Mouse (Mus musculus) heart, adult 2 months (tissue): Measurements from ENCODE around the gene Sds.

ENCODE experiments used
- CTCF ChIP-seq: fragments of 200-600 bp; IDR thresholded peaks from 2 replicates; pipeline ENCODE4 v1.8.1; 2022; ENCODE audit warnings: antibody characterized with exemption, mild to moderate bottlenecking, moderate library complexity
- EP300 ChIP-seq: fragments of 200-500 bp; IDR thresholded peaks from 2 replicates; pipeline ENCODE4 v1.6.1; 2011; ENCODE audit warnings: low read depth, low read length, control low read depth; ENCODE audit not compliant: insufficient read depth
- POLR2A ChIP-seq: fragments of 200-500 bp; IDR thresholded peaks from 2 replicates; pipeline ENCODE4 v1.6.1; 2011; ENCODE audit warnings: mild to moderate bottlenecking, low read depth, low read length, control low read depth; ENCODE audit not compliant: insufficient read depth

- no peak for TF ChIP-seq EP300
- peak; percentile 82 for TF ChIP-seq CTCF
- TF ChIP-seq POLR2A, result no peak
Measured at GRCm38 (mm10) chr5:120440733-120441132, 35.6 kb upstream of the Sds start.
